Mouse (Mus musculus): ENCODE data around the gene Cacng2. TPM values are rescaled to one million over a fixed set of nuclear protein-coding genes. Genes with fewer than 3 reads are reported as not detected.

The Cacng2 gene
- total RNA-seq, 2 experiments from 2014 or later, result 36.1 to 37.5 TPM

- no peak for DNase-seq
Measured at GRCm38 (mm10) chr15:78003929-78004328, 115.9 kb downstream of the Cacng2 start.

- no peak for DNase-seq
Measured at GRCm38 (mm10) chr15:78001400-78001799, 118.4 kb downstream of the Cacng2 start.

- DNase-seq, result no peak
Measured at GRCm38 (mm10) chr15:77988541-77988940, 131.3 kb downstream of the Cacng2 start.

DNA sequence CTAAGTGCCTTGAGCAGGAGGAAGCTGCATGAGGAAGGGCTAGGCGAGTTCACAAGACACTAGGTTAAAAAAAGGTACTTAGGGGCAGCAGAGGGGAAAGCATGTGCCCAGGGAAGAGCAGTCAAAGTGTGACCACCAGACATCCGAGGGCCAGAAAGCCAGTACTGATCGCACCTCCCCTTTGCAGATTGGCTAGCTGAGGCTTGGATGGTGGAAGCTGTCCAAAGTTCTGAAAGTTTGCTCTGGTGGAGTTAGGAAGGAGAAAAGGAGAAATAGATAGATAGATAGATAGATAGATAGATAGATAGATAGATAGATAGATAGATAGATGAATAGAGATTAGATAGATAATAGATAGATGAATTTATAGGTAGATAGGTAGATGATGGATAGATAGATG is 136.4 kb downstream of the Cacng2 start:
- DNase-seq, result no peak

- DNase-seq, result peak; percentile 78 to 83
Measured at GRCm38 (mm10) chr15:77982195-77982939, 137.5 kb downstream of the Cacng2 start.

- no peak for DNase-seq
Measured at GRCm38 (mm10) chr15:77981181-77981680, 138.6 kb downstream of the Cacng2 start.

DNA sequence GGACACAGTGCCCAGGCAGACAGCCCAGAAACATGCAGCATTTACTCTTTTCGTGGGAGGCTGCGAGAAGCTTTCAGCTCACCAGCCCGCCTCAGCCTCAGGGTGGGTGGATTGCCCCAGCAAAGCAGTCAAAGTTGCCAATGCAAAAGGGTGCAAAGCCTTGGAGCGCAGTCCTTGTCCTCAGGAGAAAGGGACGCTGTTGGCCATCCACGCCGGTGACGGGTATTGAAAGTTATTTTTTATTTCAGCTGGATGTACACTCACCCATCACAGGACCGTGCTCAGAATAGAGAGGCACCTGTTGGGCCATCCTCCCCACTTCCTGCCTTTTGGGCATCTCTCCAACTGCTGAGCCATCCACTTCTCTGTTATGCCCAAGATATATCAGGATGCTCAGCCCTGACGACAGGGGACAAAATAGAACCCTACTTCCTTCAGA is 140.4 kb downstream of the Cacng2 start:
- no peak for DNase-seq

- no peak for DNase-seq
Measured at GRCm38 (mm10) chr15:77977663-77978062, 142.2 kb downstream of the Cacng2 start.

- no peak for DNase-seq
Measured at GRCm38 (mm10) chr15:77974165-77974841, 145.5 kb downstream of the Cacng2 start.

GRCm38 (mm10) chr15:77970470-77971292 is 149.1 kb downstream of the Cacng2 start, which contains the start of gene Eif3d:
Eif3d (minus strand) TSS chr15:77970813.
- DNase-seq, result peak; percentile 96 to 97

- no peak for DNase-seq
Measured at GRCm38 (mm10) chr15:77969940-77970469, 149.8 kb downstream of the Cacng2 start.

- no peak for DNase-seq
Measured at GRCm38 (mm10) chr15:77965117-77965528, 154.7 kb downstream of the Cacng2 start.

DNA sequence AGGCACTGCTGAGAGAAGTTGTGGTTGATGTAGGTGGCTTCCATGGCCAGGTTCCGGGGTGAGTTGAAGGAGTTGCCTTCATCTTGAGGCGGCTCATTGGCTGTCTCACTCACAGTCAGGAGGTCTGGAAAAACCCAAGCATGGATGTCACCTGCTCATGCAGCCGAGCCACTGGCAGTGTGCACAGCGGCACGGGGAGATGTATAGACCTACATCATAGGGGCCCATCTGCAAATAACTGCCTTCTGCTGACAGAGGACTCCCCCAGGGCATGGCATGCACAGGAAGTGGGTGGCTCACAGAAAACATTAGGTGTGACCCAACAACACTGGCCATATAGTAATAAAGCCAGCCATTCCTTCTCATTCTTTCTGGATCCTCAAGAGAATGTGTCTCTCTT is 157.4 kb downstream of the Cacng2 start:
- DNase-seq, result no peak

DNA sequence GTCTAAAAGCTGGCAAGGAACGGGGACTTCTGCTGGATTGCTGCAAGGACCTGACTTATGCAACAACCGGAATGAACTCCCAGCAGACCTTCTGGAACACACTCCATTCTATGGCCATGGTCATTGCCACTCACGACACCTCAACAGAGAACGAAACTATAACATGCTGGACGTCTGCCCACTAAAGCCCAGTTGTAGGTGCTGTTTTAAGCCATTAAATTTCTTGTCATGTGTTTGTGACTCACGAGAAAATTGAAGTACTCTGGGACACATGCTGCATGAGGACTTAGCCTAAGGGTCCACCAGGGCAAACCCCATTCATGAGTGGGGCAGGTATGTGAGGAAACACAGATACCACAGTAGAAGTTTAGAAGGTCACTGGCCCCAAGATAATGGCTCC is 159.1 kb downstream of the Cacng2 start:
- DNase-seq, result no peak

- no peak for DNase-seq
Measured at GRCm38 (mm10) chr15:77958071-77958470, 161.8 kb downstream of the Cacng2 start.

- no peak for DNase-seq
Measured at GRCm38 (mm10) chr15:77957625-77958024, 162.2 kb downstream of the Cacng2 start.

- peak; percentile 84 to 86 for DNase-seq
Measured at GRCm38 (mm10) chr15:77956404-77956901, 163.4 kb downstream of the Cacng2 start, which contains the start of gene Foxred2. Foxred2 (minus strand) TSS chr15:77956722.

GRCm38 (mm10) chr15:77955440-77956403 is 164.1 kb downstream of the Cacng2 start:
- peak in 1 of 2 experiments; percentile 30 for DNase-seq

GRCm38 (mm10) chr15:77954362-77954761 is 165.5 kb downstream of the Cacng2 start:
- no peak for DNase-seq

DNA sequence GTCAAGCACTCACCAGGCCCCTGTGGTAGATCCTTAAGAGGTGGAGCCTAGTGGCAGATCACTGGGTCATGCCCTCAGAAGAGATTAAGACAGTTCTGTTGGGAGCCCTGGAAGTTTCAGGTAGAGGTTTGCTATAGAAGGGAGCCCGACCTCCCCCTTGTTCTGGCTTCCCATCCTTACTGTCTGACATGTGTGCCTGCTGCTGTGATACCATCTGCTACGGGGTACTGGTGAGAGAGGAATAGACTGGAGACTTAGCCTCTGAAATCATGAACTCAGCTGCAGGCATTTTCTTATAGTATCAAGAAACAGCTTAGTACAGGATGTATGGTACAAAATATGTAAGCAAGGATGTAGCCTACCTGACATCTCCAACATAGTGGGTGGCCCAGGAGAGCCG is 166.9 kb downstream of the Cacng2 start:
- DNase-seq, result no peak

- DNase-seq, result no peak
Measured at GRCm38 (mm10) chr15:77949061-77949460, 170.8 kb downstream of the Cacng2 start.

Measured in layer of hippocampus, postnatal 36 days (tissue).